Mouse (Mus musculus) CH12.LX (cell line): Measurements from ENCODE around the gene Aco2. TPM values are rescaled to one million over a fixed set of nuclear protein-coding genes. Genes with fewer than 3 reads are reported as not detected.

Experiments
- DNase-seq: peaks from one replicate; pipeline ENCODE4 v3.0.0-alpha.2; 2013; ENCODE audit errors: extremely low read depth
- H3K27ac ChIP-seq: 2 replicates; pipeline ENCODE4 v1.5.1; 2012; ENCODE audit warnings: low read depth, mild to moderate bottlenecking, control low read depth, moderate library complexity; ENCODE audit not compliant: insufficient read depth
- H3K27me3 ChIP-seq: replicated peaks from 2 replicates; pipeline ENCODE3; 2012; ENCODE audit warnings: inconsistent platforms
- H3K36me3 ChIP-seq, 2 experiments: replicated peaks in 1 of 2; 2 replicates each; pipeline versions ENCODE3 to v1.6.1; 2012; ENCODE audit warnings: inconsistent platforms in 1 of 2, low read length in 1 of 2, mild to moderate bottlenecking in 1 of 2, mixed read lengths in 1 of 2, moderate library complexity in 1 of 2; ENCODE audit not compliant: control insufficient read depth in 1 of 2, insufficient read depth in 1 of 2
- H3K4me1 ChIP-seq, 2 experiments: 2 replicates each; pipeline ENCODE4 v1.6.1; 2012; ENCODE audit warnings: inconsistent platforms in 1 of 2, moderate library complexity in 1 of 2; ENCODE audit not compliant: insufficient read depth in 2 of 2, control insufficient read depth in 1 of 2
- H3K4me2 ChIP-seq: 2 replicates; pipeline ENCODE4 v1.6.1; 2012; ENCODE audit warnings: low read depth, mild to moderate bottlenecking, control low read depth; ENCODE audit not compliant: poor library complexity, insufficient read depth, severe bottlenecking
- H3K4me3 ChIP-seq, 3 experiments: fragments of 150-350 bp in 1 of 3; sonication (generic) in 1 of 3; replicated peaks in 1 of 3; 2 replicates each; pipeline versions ENCODE3 to v1.5.1; 2011 to 2012; ENCODE audit warnings: low read depth in 2 of 3, low read length in 2 of 3, mild to moderate bottlenecking in 2 of 3, moderate library complexity in 2 of 3, control low read depth in 1 of 3, improper control_type of control experiment in 1 of 3, inconsistent platforms in 1 of 3, mixed read lengths in 1 of 3; ENCODE audit not compliant: poor library complexity in 1 of 3
- H3K79me2 ChIP-seq: replicated peaks from 2 replicates; pipeline ENCODE4 v1.6.1; 2012; ENCODE audit warnings: mild to moderate bottlenecking, moderate library complexity; ENCODE audit not compliant: control insufficient read depth, poor library complexity, insufficient read depth, severe bottlenecking; ENCODE audit errors: extremely low read depth
- H3K9ac ChIP-seq: 2 replicates; pipeline ENCODE4 v1.6.1; 2012; ENCODE audit warnings: low read depth, mild to moderate bottlenecking, control low read depth, moderate library complexity; ENCODE audit not compliant: insufficient read depth
- H3K9me3 ChIP-seq: replicated peaks from 2 replicates; pipeline ENCODE3; 2012; ENCODE audit warnings: low read length, inconsistent platforms, mixed read lengths
- CHD2 ChIP-seq: IDR thresholded peaks from 2 replicates; pipeline ENCODE4 v1.6.1; 2011; ENCODE audit warnings: low read length, improper control_type of control experiment
- CTCF ChIP-seq, 2 experiments: IDR thresholded peaks in 1 of 2; conservative IDR thresholded peaks in 1 of 2; 2 replicates each; pipeline ENCODE4 v1.5.1; 2011 to 2012; ENCODE audit warnings: low read depth in 2 of 2, low read length in 2 of 2, improper control_type of control experiment in 1 of 2, inconsistent platforms in 1 of 2, mild to moderate bottlenecking in 1 of 2, moderate library complexity in 1 of 2
- E2F4 ChIP-seq: IDR thresholded peaks from 2 replicates; pipeline ENCODE4 v1.6.1; 2011; ENCODE audit warnings: low read depth, low read length, improper control_type of control experiment; ENCODE audit not compliant: insufficient replicate concordance
- ELF1 ChIP-seq: IDR thresholded peaks from 2 replicates; pipeline ENCODE4 v1.6.1; 2014; ENCODE audit warnings: low read depth, mild to moderate bottlenecking, inconsistent platforms, low read length, improper control_type of control experiment
- ETS1 ChIP-seq: conservative IDR thresholded peaks from 2 replicates; pipeline ENCODE4 v1.6.1; 2012; ENCODE audit warnings: low read depth, mild to moderate bottlenecking, inconsistent platforms, low read length, improper control_type of control experiment, moderate library complexity
- GABPA ChIP-seq: IDR thresholded peaks from 2 replicates; pipeline ENCODE4 v1.6.1; 2012; ENCODE audit warnings: low read depth, low read length, improper control_type of control experiment, inconsistent platforms; ENCODE audit not compliant: insufficient replicate concordance
- HCFC1 ChIP-seq: IDR thresholded peaks from 2 replicates; pipeline ENCODE4 v1.6.1; 2012; ENCODE audit warnings: low read depth, mild to moderate bottlenecking, inconsistent platforms, low read length, improper control_type of control experiment
- JUN ChIP-seq: IDR thresholded peaks from 2 replicates; pipeline ENCODE4 v1.6.1; 2011; ENCODE audit warnings: low read depth, mild to moderate bottlenecking, low read length, improper control_type of control experiment, moderate library complexity; ENCODE audit not compliant: insufficient read depth
- JUND ChIP-seq: conservative IDR thresholded peaks from 2 replicates; pipeline ENCODE4 v1.6.1; 2011; ENCODE audit warnings: low read depth, low read length, improper control_type of control experiment
- MAX ChIP-seq: IDR thresholded peaks from 2 replicates; pipeline ENCODE4 v1.6.1; 2011; ENCODE audit warnings: low read length, improper control_type of control experiment
- MAZ ChIP-seq: IDR thresholded peaks from 2 replicates; pipeline ENCODE4 v1.6.1; 2012; ENCODE audit warnings: low read depth, mild to moderate bottlenecking, inconsistent platforms, low read length, improper control_type of control experiment, moderate library complexity
- MXI1 ChIP-seq: IDR thresholded peaks from 2 replicates; pipeline ENCODE4 v1.6.1; 2011; ENCODE audit warnings: mild to moderate bottlenecking, low read depth, low read length, improper control_type of control experiment
- MYC ChIP-seq: IDR thresholded peaks from 2 replicates; pipeline ENCODE4 v1.6.1; 2011; ENCODE audit warnings: low read depth, mild to moderate bottlenecking, improper control_type of control experiment, low read length
- NRF1 ChIP-seq: IDR thresholded peaks from 2 replicates; pipeline ENCODE4 v1.6.1; 2014; ENCODE audit warnings: low read depth, mild to moderate bottlenecking, inconsistent platforms, low read length, improper control_type of control experiment, moderate library complexity
- PAX5 ChIP-seq: IDR thresholded peaks from 2 replicates; pipeline ENCODE4 v1.6.1; 2012; ENCODE audit warnings: low read length, inconsistent platforms, mixed read lengths
- POLR2A ChIP-seq: IDR thresholded peaks from 2 replicates; pipeline ENCODE4 v1.6.1; 2011; ENCODE audit warnings: low read depth, mild to moderate bottlenecking, improper control_type of control experiment, low read length
- RCOR1 ChIP-seq: conservative IDR thresholded peaks from 2 replicates; pipeline ENCODE4 v1.6.1; 2012; ENCODE audit warnings: low read depth, mild to moderate bottlenecking, inconsistent platforms, low read length, improper control_type of control experiment
- SIN3A ChIP-seq: IDR thresholded peaks from 2 replicates; pipeline ENCODE4 v1.6.1; 2012; ENCODE audit warnings: low read length, improper control_type of control experiment, inconsistent platforms
- TCF12 ChIP-seq: IDR thresholded peaks from 2 replicates; pipeline ENCODE4 v1.6.1; 2014; ENCODE audit warnings: low read depth, mild to moderate bottlenecking, inconsistent platforms, low read length, improper control_type of control experiment
- USF2 ChIP-seq: conservative IDR thresholded peaks from 2 replicates; pipeline ENCODE4 v1.6.1; 2011; ENCODE audit warnings: low read depth, low read length, improper control_type of control experiment
- ZKSCAN1 ChIP-seq: IDR thresholded peaks from 2 replicates; pipeline ENCODE4 v1.6.1; 2012; ENCODE audit warnings: low read depth, inconsistent platforms, low read length, improper control_type of control experiment, borderline replicate concordance
- ZMIZ1 ChIP-seq: IDR thresholded peaks from 2 replicates; pipeline ENCODE4 v1.6.1; 2012; ENCODE audit warnings: low read depth, mild to moderate bottlenecking, inconsistent platforms, low read length, improper control_type of control experiment
- ZNF384 ChIP-seq: IDR thresholded peaks from 2 replicates; pipeline ENCODE4 v1.6.1; 2012; ENCODE audit warnings: low read depth, low read length, improper control_type of control experiment, inconsistent platforms
- dilution Hi-C: fragments of 300-500 bp; cut with MboI; formaldehyde crosslinking; loops from 2 replicates; pipeline ENCODE4 v1.14.3; 2020; ENCODE audit warnings: low sequenced_read_pairs; ENCODE audit not compliant: extremely low pct_unique_long_range_greater_than_20kb, extremely low pct_ligation_motif_present
- in situ Hi-C: fragments of 300-500 bp; cut with MboI; formaldehyde crosslinking; loops from 3 replicates; pipeline ENCODE4 v1.14.3; 2019; ENCODE audit warnings: low sequenced_read_pairs, low pct_ligation_motif_present, low pct_unique_long_range_greater_than_20kb, mixed read lengths
- polyA plus RNA-seq: library from polyadenylated mRNA; unstranded; fragments of >175 nt; gene quantifications from 2 replicates; pipeline ENCODE4 v1.2.1, GENCODE M21; 2012; ENCODE audit warnings: low read depth; ENCODE audit not compliant: insufficient read length
- total RNA-seq, 2 experiments: library from RNA; depleted of rRNA; stranded (reverse); fragments of 300-350 nt in 1 of 2; fragments of >200 nt in 1 of 2; gene quantifications; 2 replicates each; pipeline ENCODE4 v1.2.3; 2012 to 2014

The Aco2 gene
- total and polyA plus RNA-seq, 3 experiments = 150 to 205 (median 190) TPM

- DNase-seq = no peak
- dilution Hi-C loops (no loop called here), in situ Hi-C loops (no loop called here)
- Histone ChIP-seq H3K27me3 (no peaks in the 10 kb centered on the region), H3K79me2 (peaks cover 5% of the 10 kb centered on the region), H3K9ac (no peak overlapping the region), H3K27ac (no peak overlapping the region), H3K4me2 (no peak overlapping the region), H3K9me3 (no peaks in the 10 kb centered on the region), H3K36me3 (peaks cover 34 to 52% of the 10 kb centered on the region in 2 experiments), H3K4me1 (peaks cover 8 to 35% of the 10 kb centered on the region in 2 experiments), H3K4me3 (no peak overlapping the region)
- TF ChIP-seq NRF1 (no peak), ZNF384 (no peak), HCFC1 (no peak), RCOR1 (no peak), POLR2A (no peak), MXI1 (no peak), MYC (no peak), MAX (no peak), USF2 (no peak)
These were observed 25.4 kb upstream of the Aco2 start for GRCm38 (mm10) chr15:81846755-81847154.

GRCm38 (mm10) chr15:81847161-81847560 is 24.9 kb upstream of the Aco2 start:
- in situ Hi-C loops = no loop called here
- H3K79me2 ChIP-seq = peaks cover 5% of the 10 kb centered on the region
- DNase-seq = no peak
- TF ChIP-seq MAZ (no peak), ZMIZ1 (no peak), PAX5 (no peak), GABPA (no peak), CHD2 (no peak), NRF1 (no peak), ZKSCAN1 (no peak), MYC (no peak), CTCF (conservative IDR thresholded peaks at IDR 0.05 in 1 of 2, IDR thresholded peaks at IDR 0.05 in 1 of 2; ENCODE audit: low read depth in 2 of 2, low read length in 2 of 2) (no peak), JUN (no peak), E2F4 (no peak), MXI1 (no peak), SIN3A (no peak), ELF1 (no peak), JUND (no peak), ETS1 (no peak), HCFC1 (no peak), TCF12 (no peak)
- no peak overlapping the region for H3K9ac ChIP-seq
- H3K4me2 ChIP-seq = no peak overlapping the region
- peaks cover 37 to 56% of the 10 kb centered on the region in 2 experiments for H3K36me3 ChIP-seq
- no peak overlapping the region for H3K4me3 ChIP-seq
- dilution Hi-C loops = no loop called here
- H3K27ac ChIP-seq = no peak overlapping the region
- H3K4me1 ChIP-seq = peaks cover 8 to 33% of the 10 kb centered on the region in 2 experiments
- no peaks in the 10 kb centered on the region for H3K9me3 ChIP-seq
- H3K27me3 ChIP-seq = no peaks in the 10 kb centered on the region
